Mouse (Mus musculus): ENCODE measurements around the gene Tmem42. TPM values are rescaled to one million over a fixed set of nuclear protein-coding genes. Genes with fewer than 3 reads are reported as not detected.

The Tmem42 gene
- polyA plus RNA-seq (2014; fragmentation: Nextera tagmentation; extraction: Ambion mirVana) = 27.6 and 29.8 TPM in 2 replicates

GRCm38 (mm10) chr9:123020995-123021631 lies at the start of gene Tmem42:
Gene Tmem42, plus strand, starts transcription at chr9:123021326.
- DNase-seq (ENCODE audit: low spot score) = peak; percentile 81
- peak within 1 kb of the TSS; percentile 64 for H3K4me2 ChIP-seq (replicated peaks)
- WGBS = 1% methylated on average over 49 of the region's 69 CpGs
- no peaks in the 10 kb centered on the region for H3K9me3 ChIP-seq (ENCODE audit: control insufficient read depth, low read length)
- peak within 1 kb of the TSS; percentile 68 for H3K4me3 ChIP-seq (replicated peaks; ENCODE audit: low read length)
- ATAC-seq (ENCODE audit: low FRiP score) = peak; percentile 95
- peak within 1 kb of the TSS; percentile 63 for H3K9ac ChIP-seq
- H3K27me3 ChIP-seq (ENCODE audit: control insufficient read depth, insufficient read depth, low read length) = no peaks in the 10 kb centered on the region
- peaks cover 7% of the 10 kb centered on the region; the same call in 1 of the 2 replicates for H3K36me3 ChIP-seq (replicated peaks; ENCODE audit: control insufficient read depth, insufficient read depth)
- H3K4me1 ChIP-seq (replicated peaks; ENCODE audit: control insufficient read depth, insufficient read depth, low read length) = peaks cover 25% of the 10 kb centered on the region
- peak within 1 kb of the TSS; percentile 83 for H3K27ac ChIP-seq

- Histone ChIP-seq H3K4me3 (replicated peaks; ENCODE audit: low read length) (no peak overlapping the region), H3K9ac (no peak overlapping the region), H3K9me3 (ENCODE audit: control insufficient read depth, low read length) (no peaks in the 10 kb centered on the region), H3K36me3 (replicated peaks; ENCODE audit: control insufficient read depth, insufficient read depth) (peaks cover 9% of the 10 kb centered on the region; the same call in 1 of the 2 replicates), H3K27ac (no peak overlapping the region), H3K4me2 (replicated peaks) (no peak overlapping the region), H3K4me1 (replicated peaks; ENCODE audit: control insufficient read depth, insufficient read depth, low read length) (no peaks in the 10 kb centered on the region), H3K27me3 (ENCODE audit: control insufficient read depth, insufficient read depth, low read length) (no peaks in the 10 kb centered on the region)
- WGBS = 97% methylated on average over 10 of the region's 10 CpGs
- ATAC-seq (ENCODE audit: low FRiP score) = no peak
- DNase-seq (ENCODE audit: low spot score) = no peak
Observed at GRCm38 (mm10) chr9:122998406-122999192, 22.5 kb upstream of the Tmem42 start.

GRCm38 (mm10) chr9:122999193-122999586 lies 21.9 kb upstream of the Tmem42 start:
- no peaks in the 10 kb centered on the region for H3K9me3 ChIP-seq (ENCODE audit: control insufficient read depth, low read length)
- H3K9ac ChIP-seq = no peak overlapping the region
- no peaks in the 10 kb centered on the region for H3K27me3 ChIP-seq (ENCODE audit: control insufficient read depth, insufficient read depth, low read length)
- WGBS = 97% methylated on average over 4 of the region's 4 CpGs
- no peak overlapping the region for H3K4me3 ChIP-seq (replicated peaks; ENCODE audit: low read length)
- DNase-seq (ENCODE audit: low spot score) (no peak), ATAC-seq (ENCODE audit: low FRiP score) (no peak)
- no peak overlapping the region for H3K4me2 ChIP-seq (replicated peaks)
- H3K27ac ChIP-seq = no peak overlapping the region
- no peaks in the 10 kb centered on the region for H3K4me1 ChIP-seq (replicated peaks; ENCODE audit: control insufficient read depth, insufficient read depth, low read length)
- peaks cover 9% of the 10 kb centered on the region; the same call in 1 of the 2 replicates for H3K36me3 ChIP-seq (replicated peaks; ENCODE audit: control insufficient read depth, insufficient read depth)

GRCm38 (mm10) chr9:123004718-123005117 lies 16.4 kb upstream of the Tmem42 start:
- ATAC-seq (ENCODE audit: low FRiP score) (no peak), DNase-seq (ENCODE audit: low spot score) (no peak)
- Histone ChIP-seq H3K27ac (no peak overlapping the region), H3K9me3 (ENCODE audit: control insufficient read depth, low read length) (no peaks in the 10 kb centered on the region), H3K27me3 (ENCODE audit: control insufficient read depth, insufficient read depth, low read length) (no peaks in the 10 kb centered on the region), H3K36me3 (replicated peaks; ENCODE audit: control insufficient read depth, insufficient read depth) (peaks cover 9% of the 10 kb centered on the region), H3K4me3 (replicated peaks; ENCODE audit: low read length) (no peak overlapping the region), H3K9ac (no peak overlapping the region), H3K4me1 (replicated peaks; ENCODE audit: control insufficient read depth, insufficient read depth, low read length) (no peaks in the 10 kb centered on the region), H3K4me2 (replicated peaks) (no peak overlapping the region)
- 95% methylated on average over 2 of the region's 2 CpGs for WGBS

- H3K27me3 ChIP-seq (ENCODE audit: control insufficient read depth, insufficient read depth, low read length) = no peaks in the 10 kb centered on the region
- ATAC-seq (ENCODE audit: low FRiP score) = no peak; the same call in 1 of the 2 replicates
- H3K4me3 ChIP-seq (replicated peaks; ENCODE audit: low read length) = no peak overlapping the region
- H3K36me3 ChIP-seq (replicated peaks; ENCODE audit: control insufficient read depth, insufficient read depth) = peaks cover 9% of the 10 kb centered on the region
- no peak overlapping the region for H3K27ac ChIP-seq
- no peak overlapping the region for H3K4me2 ChIP-seq (replicated peaks)
- H3K4me1 ChIP-seq (replicated peaks; ENCODE audit: control insufficient read depth, insufficient read depth, low read length) = no peaks in the 10 kb centered on the region
- DNase-seq (ENCODE audit: low spot score) = no peak
- no peaks in the 10 kb centered on the region for H3K9me3 ChIP-seq (ENCODE audit: control insufficient read depth, low read length)
- no peak overlapping the region for H3K9ac ChIP-seq
- 81% methylated on average over 6 of the region's 6 CpGs for WGBS
Observed at GRCm38 (mm10) chr9:123006071-123006470, 15.1 kb upstream of the Tmem42 start.

- Histone ChIP-seq H3K36me3 (replicated peaks; ENCODE audit: control insufficient read depth, insufficient read depth) (no peaks in the 10 kb centered on the region), H3K4me2 (replicated peaks) (peak overlapping the region; percentile 64), H3K9ac (peak overlapping the region; percentile 52), H3K27me3 (ENCODE audit: control insufficient read depth, insufficient read depth, low read length) (no peaks in the 10 kb centered on the region), H3K9me3 (ENCODE audit: control insufficient read depth, low read length) (no peaks in the 10 kb centered on the region), H3K4me3 (replicated peaks; ENCODE audit: low read length) (peak overlapping the region; percentile 68), H3K4me1 (replicated peaks; ENCODE audit: control insufficient read depth, insufficient read depth, low read length) (peaks cover 25% of the 10 kb centered on the region), H3K27ac (peak overlapping the region; percentile 32; the same call in 1 of the 2 replicates)
- DNase-seq (ENCODE audit: low spot score) = peak; percentile 29
- no peak; the same call in 1 of the 2 replicates for ATAC-seq (ENCODE audit: low FRiP score)
- 41% methylated on average over 18 of the region's 24 CpGs for WGBS
Observed at GRCm38 (mm10) chr9:123021636-123022379, 682 bp downstream of the Tmem42 start.

- Histone ChIP-seq H3K4me1 (replicated peaks; ENCODE audit: control insufficient read depth, insufficient read depth, low read length) (peaks cover 19% of the 10 kb centered on the region), H3K27me3 (ENCODE audit: control insufficient read depth, insufficient read depth, low read length) (no peaks in the 10 kb centered on the region), H3K4me3 (replicated peaks; ENCODE audit: low read length) (no peak overlapping the region), H3K9ac (no peak overlapping the region), H3K4me2 (replicated peaks) (no peak overlapping the region), H3K9me3 (ENCODE audit: control insufficient read depth, low read length) (no peaks in the 10 kb centered on the region), H3K36me3 (replicated peaks; ENCODE audit: control insufficient read depth, insufficient read depth) (no peaks in the 10 kb centered on the region), H3K27ac (no peak overlapping the region)
- 91% methylated on average over 2 of the region's 2 CpGs for WGBS
- ATAC-seq (ENCODE audit: low FRiP score) (no peak), DNase-seq (ENCODE audit: low spot score) (no peak)
Observed at GRCm38 (mm10) chr9:123024201-123024600, 3.1 kb downstream of the Tmem42 start.

- H3K9me3 ChIP-seq (ENCODE audit: control insufficient read depth, low read length) = no peaks in the 10 kb centered on the region
- no peaks in the 10 kb centered on the region for H3K36me3 ChIP-seq (replicated peaks; ENCODE audit: control insufficient read depth, insufficient read depth)
- H3K27me3 ChIP-seq (ENCODE audit: control insufficient read depth, insufficient read depth, low read length) = no peaks in the 10 kb centered on the region
- H3K9ac ChIP-seq = no peak overlapping the region
- H3K4me3 ChIP-seq (replicated peaks; ENCODE audit: low read length) = no peak overlapping the region
- no peak for DNase-seq (ENCODE audit: low spot score)
- H3K27ac ChIP-seq = no peak overlapping the region
- no peak overlapping the region for H3K4me2 ChIP-seq (replicated peaks)
- 85% methylated on average over 13 of the region's 13 CpGs for WGBS
- no peak for ATAC-seq (ENCODE audit: low FRiP score)
- no peaks in the 10 kb centered on the region for H3K4me1 ChIP-seq (replicated peaks; ENCODE audit: control insufficient read depth, insufficient read depth, low read length)
Observed at GRCm38 (mm10) chr9:123031496-123032246, 10.5 kb downstream of the Tmem42 start.
